Mouse (Mus musculus) MEL (cell line): ENCODE measurements at regions not wholly inside any gene's neighbourhood (a gene's known extent, or its start where the extent isn't known, plus 50 kb on each side); places are given as distances from the start of the nearest gene placed in this dataset.

Experiments
- CHD1 ChIP-seq: IDR thresholded peaks from 2 replicates; pipeline ENCODE4 v1.6.1; 2012; ENCODE audit warnings: low read depth, mild to moderate bottlenecking, inconsistent platforms, low read length, improper control_type of control experiment
- CTCF ChIP-seq, 3 experiments: IDR thresholded peaks in 2 of 3; conservative IDR thresholded peaks in 1 of 3; 2 replicates each; pipeline ENCODE4 v1.5.1; 2011 to 2012; ENCODE audit warnings: low read length in 3 of 3, low read depth in 2 of 3, mild to moderate bottlenecking in 2 of 3, improper control_type of control experiment in 1 of 3, inconsistent platforms in 1 of 3, mixed read lengths in 1 of 3, moderate library complexity in 1 of 3; ENCODE audit not compliant: control insufficient read depth in 1 of 3, insufficient read depth in 1 of 3, poor library complexity in 1 of 3, severe bottlenecking in 1 of 3
- POLR2A ChIP-seq, 2 experiments: IDR thresholded peaks; 2 replicates each; pipeline ENCODE4 v1.6.1; 2011 to 2012; ENCODE audit warnings: low read length in 2 of 2, mild to moderate bottlenecking in 2 of 2, control low read depth in 1 of 2, improper control_type of control experiment in 1 of 2, low read depth in 1 of 2, moderate library complexity in 1 of 2; ENCODE audit not compliant: control insufficient read depth in 1 of 2, insufficient read depth in 1 of 2, poor library complexity in 1 of 2
- RCOR1 ChIP-seq: IDR thresholded peaks from 2 replicates; pipeline ENCODE4 v1.6.1; 2012; ENCODE audit warnings: low read depth, mild to moderate bottlenecking, inconsistent platforms, low read length, improper control_type of control experiment
- SMC3 ChIP-seq: IDR thresholded peaks from 2 replicates; pipeline ENCODE4 v1.6.1; 2011; ENCODE audit warnings: low read depth, low read length, improper control_type of control experiment
- TCF12 ChIP-seq: IDR thresholded peaks from 2 replicates; pipeline ENCODE4 v1.6.1; 2014; ENCODE audit warnings: low read depth, mild to moderate bottlenecking, inconsistent platforms, low read length, improper control_type of control experiment, moderate library complexity
- USF1 ChIP-seq: IDR thresholded peaks from 2 replicates; pipeline ENCODE4 v1.6.1; 2014; ENCODE audit warnings: low read depth, mild to moderate bottlenecking, inconsistent platforms, low read length, improper control_type of control experiment, moderate library complexity
- USF2 ChIP-seq, 2 experiments: IDR thresholded peaks; 2 replicates each; pipeline ENCODE4 v1.6.1; 2011 to 2012; ENCODE audit warnings: improper control_type of control experiment in 2 of 2, low read length in 2 of 2, borderline replicate concordance in 1 of 2, inconsistent platforms in 1 of 2, low read depth in 1 of 2, mild to moderate bottlenecking in 1 of 2; ENCODE audit not compliant: insufficient read depth in 1 of 2
- ZC3H11A ChIP-seq: IDR thresholded peaks from 2 replicates; pipeline ENCODE4 v1.6.1; 2012; ENCODE audit warnings: low read depth, mild to moderate bottlenecking, inconsistent platforms, low read length, improper control_type of control experiment

DNA sequence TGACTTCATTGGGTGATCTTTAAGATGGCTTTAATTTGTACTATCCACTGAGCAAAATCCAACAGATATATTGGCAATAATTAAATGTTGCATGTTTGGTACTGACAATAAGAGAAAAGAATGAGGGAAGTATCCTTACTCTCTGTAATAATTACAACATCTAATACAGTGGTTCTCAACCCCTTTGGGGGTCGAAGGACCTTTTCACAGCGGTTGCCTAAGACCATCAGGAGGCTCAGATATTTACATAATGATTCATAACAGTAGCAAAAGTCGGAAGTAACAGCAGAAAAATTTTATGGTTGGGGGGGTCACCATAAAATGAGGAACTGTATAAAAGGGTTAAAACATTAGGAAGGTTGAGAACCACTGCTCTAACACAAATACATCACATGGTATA, 287.3 kb upstream of the Nfia start:
- no peak for TF ChIP-seq POLR2A (IDR thresholded peaks at IDR 0.05; ENCODE audit: control insufficient read depth in 1 of 2, insufficient read depth in 1 of 2, low read depth in 1 of 2, low read length in 2 of 2, poor library complexity in 1 of 2)
- TF ChIP-seq USF1: no peak
- no peak for TF ChIP-seq CHD1
- TF ChIP-seq CTCF (IDR thresholded peaks at IDR 0.05 in 2 of 3, conservative IDR thresholded peaks at IDR 0.05 in 1 of 3; ENCODE audit: control insufficient read depth in 1 of 3, insufficient read depth in 1 of 3, low read depth in 2 of 3, low read length in 3 of 3, poor library complexity in 1 of 3, severe bottlenecking in 1 of 3): no peak
- no peak for TF ChIP-seq USF2 (IDR thresholded peaks at IDR 0.05; ENCODE audit: borderline replicate concordance in 1 of 2, insufficient read depth in 1 of 2, low read depth in 1 of 2, low read length in 2 of 2)
- no peak for TF ChIP-seq SMC3
- no peak for TF ChIP-seq RCOR1
- TF ChIP-seq ZC3H11A: no peak
- no peak for TF ChIP-seq TCF12
